Mouse (Mus musculus) lung, postnatal 0 days (tissue): ENCODE results near the gene Tmc8.

Experiments used
- CTCF ChIP-seq: IDR thresholded peaks from 2 replicates; pipeline ENCODE4 v1.5.1; 2016; ENCODE audit warnings: antibody characterized with exemption, mild to moderate bottlenecking
- EP300 ChIP-seq: IDR thresholded peaks from 2 replicates; pipeline ENCODE4 v1.6.1; 2016; ENCODE audit warnings: antibody characterized with exemption, mild to moderate bottlenecking, control low read depth

- no peak for TF ChIP-seq CTCF
- TF ChIP-seq EP300: no peak
These were observed 47.9 kb downstream of the Tmc8 start for GRCm38 (mm10) chr11:117829671-117830215.
